Mouse (Mus musculus) heart, embryonic 13.5 days (tissue): ENCODE measurements around the gene Rtl9. TPM values are rescaled to one million over a fixed set of nuclear protein-coding genes. Genes with fewer than 3 reads are reported as not detected.

Experiments used
- ATAC-seq: fragments of 200-750 bp; cut with Nextera tagmentation; 2 replicates; pipeline ENCODE4 v1.8.0; 2017; ENCODE audit warnings: moderate TSS enrichment; ENCODE audit not compliant: insufficient number of reproducible peaks, low FRiP score, low TSS enrichment; ENCODE audit errors: extremely low read depth
- H3K27ac ChIP-seq: fragments of 300-500 bp; sonication (generic); replicated peaks from 2 replicates; pipeline ENCODE4 v1.5.1; 2015; ENCODE audit warnings: moderate library complexity, mild to moderate bottlenecking, inconsistent platforms
- H3K27me3 ChIP-seq: fragments of 300-500 bp; sonication (generic); replicated peaks from 2 replicates; pipeline ENCODE4 v1.6.1; 2015; ENCODE audit warnings: mild to moderate bottlenecking, inconsistent platforms
- H3K36me3 ChIP-seq: fragments of 300-500 bp; sonication (generic); 2 replicates; pipeline ENCODE4 v1.6.1; 2015; ENCODE audit warnings: mild to moderate bottlenecking, inconsistent platforms
- H3K4me1 ChIP-seq: fragments of 300-500 bp; sonication (generic); 2 replicates; pipeline ENCODE4 v1.6.1; 2015; ENCODE audit warnings: inconsistent platforms
- H3K4me2 ChIP-seq: fragments of 300-500 bp; sonication (generic); 2 replicates; pipeline ENCODE4 v1.6.1; 2015; ENCODE audit warnings: inconsistent platforms, mild to moderate bottlenecking, moderate library complexity
- H3K4me3 ChIP-seq: fragments of 300-500 bp; sonication (generic); 2 replicates; pipeline ENCODE4 v1.5.1; 2015; ENCODE audit warnings: moderate library complexity, mild to moderate bottlenecking, inconsistent platforms
- H3K9ac ChIP-seq: fragments of 300-500 bp; sonication (generic); 2 replicates; pipeline ENCODE4 v1.6.1; 2015; ENCODE audit warnings: inconsistent platforms, mild to moderate bottlenecking, moderate library complexity
- H3K9me3 ChIP-seq: fragments of 300-500 bp; sonication (generic); 2 replicates; pipeline ENCODE4 v1.6.1; 2016; ENCODE audit warnings: inconsistent platforms
- WGBS: fragments of 180-500 bp; shearing (Covaris S2); methylation state at CpG from one replicate; pipeline ENCODE4 v1.1.7; 2015; ENCODE audit warnings: mixed read lengths; 5-methylcytosine and 5-hydroxymethylcytosine counted together
- polyA plus RNA-seq: library from polyadenylated mRNA; unstranded; fragments of >200 nt; fragmentation: Nextera tagmentation; extraction: Ambion mirVana; gene quantifications from 2 replicates; pipeline ENCODE4 v1.2.1, GENCODE M21; 2015

Gene Rtl9
- 0.05 TPM in 1 of 2 replicates, not detected in the other for polyA plus RNA-seq

DNA sequence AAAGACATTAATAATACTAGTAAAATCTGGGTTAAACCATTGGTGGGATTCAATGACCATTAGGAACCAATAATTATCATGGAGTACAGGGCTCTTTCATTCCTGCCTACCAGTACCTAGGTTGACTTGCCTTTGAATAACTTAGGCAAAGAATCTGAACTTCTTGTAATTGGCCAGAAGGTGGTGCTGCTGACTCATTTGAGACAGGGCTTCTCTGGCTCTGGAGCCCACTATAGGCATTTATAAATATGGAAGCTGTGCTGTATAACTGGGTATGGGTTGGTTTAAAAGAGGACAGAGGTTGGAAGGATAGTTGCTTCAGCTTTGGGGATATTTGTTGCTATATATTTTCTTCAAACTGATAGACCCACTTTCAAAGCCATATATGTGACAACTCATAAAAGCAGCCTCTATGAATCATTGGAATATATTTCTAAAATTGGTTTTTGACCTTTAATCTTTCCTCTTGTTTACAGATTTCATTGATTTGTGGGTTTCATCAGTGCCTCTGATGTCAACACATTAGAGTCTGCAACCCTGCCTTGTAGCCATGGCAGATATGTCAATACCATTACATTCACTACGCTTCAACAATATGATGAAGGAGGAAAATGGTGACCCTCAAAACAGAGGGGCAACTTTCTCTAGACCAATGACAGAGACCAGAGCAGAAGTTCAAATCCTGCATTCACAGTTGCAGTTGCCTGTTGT, at the start of gene Rtl9:
Gene Rtl9 (plus strand): TSS at position 551 of the 711 bp plus-strand sequence.
- peaks cover 15% of the 10 kb centered on the region for H3K27me3 ChIP-seq
- H3K27ac ChIP-seq, result no peak within 1 kb of the TSS
- no peaks in the 10 kb centered on the region for H3K36me3 ChIP-seq
- whole genome bisulfite sequencing, result 90% methylated on average over 1 of the region's 1 CpGs
- no peaks in the 10 kb centered on the region for H3K9me3 ChIP-seq
- no peak within 1 kb of the TSS for H3K4me2 ChIP-seq
- no peak within 1 kb of the TSS for H3K9ac ChIP-seq
- ATAC-seq, result no peak
- H3K4me1 ChIP-seq, result no peaks in the 10 kb centered on the region
- no peak within 1 kb of the TSS for H3K4me3 ChIP-seq

DNA sequence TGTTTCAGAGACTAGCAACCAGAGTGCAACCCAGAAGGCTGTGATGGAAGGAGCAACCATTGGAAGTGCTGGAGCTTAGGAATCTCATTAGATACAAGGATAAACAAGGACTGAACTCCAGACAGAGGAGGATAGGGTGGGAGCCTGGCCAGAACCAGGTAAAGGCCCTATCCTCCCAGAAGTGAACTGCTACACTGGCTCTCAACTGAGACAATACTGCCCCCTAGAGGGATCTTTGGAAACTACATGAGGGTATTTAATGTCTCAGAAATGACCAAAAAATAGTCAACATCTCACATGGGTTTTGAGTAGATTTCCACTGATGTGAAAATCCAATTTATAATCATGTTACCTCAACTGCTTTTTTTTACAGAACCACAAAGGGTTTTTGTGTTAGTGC, 47.9 kb upstream of the Rtl9 start:
- no peak overlapping the region for H3K4me2 ChIP-seq
- no peak for ATAC-seq
- peaks cover 10% of the 10 kb centered on the region; the same call in 1 of the 2 replicates for H3K27me3 ChIP-seq
- H3K4me1 ChIP-seq, result no peaks in the 10 kb centered on the region
- no peak overlapping the region for H3K27ac ChIP-seq
- H3K9ac ChIP-seq, result no peak overlapping the region
- H3K4me3 ChIP-seq, result no peak overlapping the region
- H3K9me3 ChIP-seq, result no peaks in the 10 kb centered on the region
- no peaks in the 10 kb centered on the region for H3K36me3 ChIP-seq

GRCm38 (mm10) chrX:143051921-143052320, 47.5 kb upstream of the Rtl9 start:
- no peak overlapping the region for H3K4me3 ChIP-seq
- H3K9me3 ChIP-seq, result no peaks in the 10 kb centered on the region
- no peak for ATAC-seq
- no peaks in the 10 kb centered on the region for H3K4me1 ChIP-seq
- H3K9ac ChIP-seq, result no peak overlapping the region
- 69% methylated on average over 4 of the region's 4 CpGs for WGBS
- no peak overlapping the region for H3K27ac ChIP-seq
- peaks cover 10% of the 10 kb centered on the region; the same call in 1 of the 2 replicates for H3K27me3 ChIP-seq
- H3K36me3 ChIP-seq, result no peaks in the 10 kb centered on the region
- no peak overlapping the region for H3K4me2 ChIP-seq

- no peak for ATAC-seq
- Histone ChIP-seq H3K9me3 (no peaks in the 10 kb centered on the region), H3K27ac (no peak overlapping the region), H3K27me3 (peaks cover 29% of the 10 kb centered on the region), H3K4me1 (0 out of 2 replicates have a peak, but pooled peaks cover 3% of the 10 kb centered on the region), H3K9ac (peak overlapping the region; percentile 62; the same call in 1 of the 2 replicates), H3K4me2 (peak overlapping the region; percentile 64), H3K36me3 (no peaks in the 10 kb centered on the region), H3K4me3 (peak overlapping the region; percentile 33)
- 10% methylated on average over 12 of the region's 12 CpGs for WGBS
Measured at GRCm38 (mm10) chrX:143058829-143059228, 40.6 kb upstream of the Rtl9 start.

GRCm38 (mm10) chrX:143062641-143063355, 36.6 kb upstream of the Rtl9 start:
- H3K4me3 ChIP-seq, result no peak overlapping the region
- 61% methylated on average over 11 of the region's 11 CpGs for WGBS
- H3K9me3 ChIP-seq, result no peaks in the 10 kb centered on the region
- no peaks in the 10 kb centered on the region for H3K36me3 ChIP-seq
- peaks cover 11% of the 10 kb centered on the region; the same call in 1 of the 2 replicates for H3K4me1 ChIP-seq
- no peak overlapping the region for H3K27ac ChIP-seq
- H3K4me2 ChIP-seq, result no peak overlapping the region
- H3K27me3 ChIP-seq, result peaks cover 26% of the 10 kb centered on the region
- H3K9ac ChIP-seq, result no peak overlapping the region
- no peak for ATAC-seq

DNA sequence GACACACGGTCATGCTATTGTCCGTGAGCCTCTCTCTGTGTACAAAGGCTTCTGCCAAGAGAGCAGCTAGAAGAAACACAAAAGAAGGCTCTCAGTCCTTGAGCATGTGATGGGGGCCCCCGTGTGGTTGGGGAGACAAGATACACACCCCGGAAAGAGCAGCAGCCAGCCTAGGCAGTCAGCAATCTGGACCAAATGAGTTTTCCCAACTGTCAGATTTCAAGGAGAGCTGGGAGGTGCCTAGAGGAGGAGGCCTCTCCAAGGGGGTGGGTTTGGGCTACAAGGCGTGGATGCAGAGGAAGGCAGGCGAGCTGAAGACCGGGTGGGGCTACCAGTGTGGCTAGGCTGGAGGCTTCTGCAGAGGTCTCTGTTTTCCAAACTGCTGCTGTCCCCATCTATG, 35.6 kb upstream of the Rtl9 start:
- no peak overlapping the region for H3K9ac ChIP-seq
- H3K27ac ChIP-seq, result no peak overlapping the region
- WGBS, result 43% methylated on average over 7 of the region's 7 CpGs
- H3K9me3 ChIP-seq, result no peaks in the 10 kb centered on the region
- H3K36me3 ChIP-seq, result no peaks in the 10 kb centered on the region
- ATAC-seq, result no peak
- peaks cover 11% of the 10 kb centered on the region; the same call in 1 of the 2 replicates for H3K4me1 ChIP-seq
- H3K4me2 ChIP-seq, result no peak overlapping the region
- H3K27me3 ChIP-seq, result peaks cover 26% of the 10 kb centered on the region
- no peak overlapping the region for H3K4me3 ChIP-seq

DNA sequence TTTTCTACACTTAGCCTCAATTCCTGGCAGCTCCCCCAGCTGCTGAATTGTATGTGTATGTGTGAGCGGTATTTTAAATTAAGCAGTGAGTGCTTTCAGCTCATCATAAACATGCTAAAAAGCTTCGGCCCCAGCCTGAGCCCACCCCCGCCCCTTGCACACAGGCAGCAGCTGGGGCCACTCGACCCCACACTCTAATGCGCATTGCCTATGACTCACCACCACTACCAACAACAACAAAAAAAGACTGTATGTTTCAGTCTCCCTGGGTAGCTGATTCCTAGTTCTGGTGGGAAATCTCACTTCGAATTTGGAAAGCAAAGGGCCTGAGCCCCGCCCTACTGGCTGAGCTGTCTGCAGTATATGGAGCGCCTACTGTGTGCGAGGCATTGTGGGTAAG, 35.1 kb upstream of the Rtl9 start:
- ATAC-seq, result no peak
- WGBS, result 72% methylated on average over 9 of the region's 9 CpGs
- no peak overlapping the region for H3K27ac ChIP-seq

DNA sequence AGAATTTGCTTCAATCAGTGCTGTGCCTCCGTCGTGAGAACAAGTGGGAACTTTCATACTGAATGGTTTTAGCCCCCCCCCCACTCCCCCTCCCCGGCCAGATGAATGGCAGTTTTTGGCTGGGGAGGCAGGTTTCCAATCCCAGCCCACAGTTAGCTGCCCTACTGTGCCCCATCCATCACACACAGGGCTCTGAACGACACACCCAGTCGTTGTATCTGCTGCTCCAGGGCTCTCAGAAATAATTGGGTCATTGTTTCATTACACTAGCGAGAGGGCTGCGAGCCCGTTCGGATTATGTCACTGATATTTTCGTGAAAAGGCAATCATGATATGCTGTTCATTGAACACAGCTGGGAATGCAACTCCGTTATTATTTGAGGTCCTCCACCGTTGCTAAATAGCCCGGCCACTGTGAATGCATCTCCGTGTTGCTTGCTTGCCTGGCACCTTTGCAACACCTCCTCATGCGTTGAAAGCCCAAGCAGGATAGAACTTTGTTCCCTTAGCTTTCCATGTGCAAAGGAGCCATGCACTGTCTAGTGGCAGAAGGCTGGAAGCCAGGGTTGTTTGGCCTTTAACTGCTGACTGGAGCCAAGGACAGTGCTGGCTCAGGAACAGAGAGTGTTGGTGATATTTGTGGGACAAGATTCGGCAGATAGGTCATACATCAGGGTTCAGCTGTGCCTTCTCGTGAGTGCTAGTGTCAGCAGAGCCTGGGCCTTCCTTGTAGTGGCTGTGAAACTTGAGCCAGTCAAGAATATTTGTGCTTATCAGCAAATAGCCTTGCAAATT, 32.9 kb upstream of the Rtl9 start:
- H3K4me3 ChIP-seq, result no peak overlapping the region
- no peak for ATAC-seq
- H3K4me2 ChIP-seq, result no peak overlapping the region
- peaks cover 9% of the 10 kb centered on the region; the same call in 1 of the 2 replicates for H3K27me3 ChIP-seq
- 56% methylated on average over 17 of the region's 17 CpGs for WGBS
- H3K9me3 ChIP-seq, result no peaks in the 10 kb centered on the region
- H3K9ac ChIP-seq, result no peak overlapping the region
- no peak overlapping the region for H3K27ac ChIP-seq
- H3K4me1 ChIP-seq, result peaks cover 11% of the 10 kb centered on the region; the same call in 1 of the 2 replicates
- H3K36me3 ChIP-seq, result no peaks in the 10 kb centered on the region

More for the DNA sequence above, 35.1 kb upstream of the Rtl9 start:
- Histone ChIP-seq H3K4me1 (peaks cover 11% of the 10 kb centered on the region; the same call in 1 of the 2 replicates), H3K27me3 (peaks cover 21% of the 10 kb centered on the region), H3K9me3 (no peaks in the 10 kb centered on the region), H3K36me3 (no peaks in the 10 kb centered on the region), H3K4me3 (no peak overlapping the region), H3K9ac (no peak overlapping the region), H3K4me2 (no peak overlapping the region)

DNA sequence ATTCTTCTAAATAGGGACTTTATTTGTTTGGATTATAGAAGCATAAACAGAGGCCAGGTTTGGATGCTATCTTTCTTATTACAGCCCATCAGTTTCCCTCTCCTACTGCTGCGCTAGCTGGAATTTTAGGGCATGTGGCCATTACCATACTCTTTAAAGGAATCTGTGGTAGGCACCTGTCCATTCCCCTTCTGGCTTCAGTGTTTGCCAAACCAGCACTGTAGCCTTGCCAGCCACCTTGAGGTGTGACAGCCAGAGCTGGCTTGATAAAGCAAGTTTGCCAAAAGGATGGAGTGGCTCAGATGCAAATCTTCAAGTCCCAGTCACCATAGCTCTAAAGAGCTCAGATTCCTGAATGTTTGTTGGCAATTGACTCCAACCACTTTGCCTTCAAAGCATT, 32.3 kb upstream of the Rtl9 start:
- Histone ChIP-seq H3K4me2 (no peak overlapping the region), H3K27me3 (peaks cover 9% of the 10 kb centered on the region; the same call in 1 of the 2 replicates), H3K4me1 (peaks cover 11% of the 10 kb centered on the region; the same call in 1 of the 2 replicates), H3K36me3 (no peaks in the 10 kb centered on the region), H3K9me3 (no peaks in the 10 kb centered on the region), H3K9ac (no peak overlapping the region), H3K4me3 (no peak overlapping the region), H3K27ac (no peak overlapping the region)
- no peak for ATAC-seq
- 72% methylated on average over 1 of the region's 1 CpGs for WGBS

GRCm38 (mm10) chrX:143067576-143067975, 31.8 kb upstream of the Rtl9 start:
- no peaks in the 10 kb centered on the region for H3K36me3 ChIP-seq
- H3K9me3 ChIP-seq, result no peaks in the 10 kb centered on the region
- peaks cover 11% of the 10 kb centered on the region; the same call in 1 of the 2 replicates for H3K4me1 ChIP-seq
- H3K4me2 ChIP-seq, result no peak overlapping the region
- WGBS, result 44% methylated on average over 5 of the region's 5 CpGs
- no peak overlapping the region for H3K9ac ChIP-seq
- H3K27me3 ChIP-seq, result peaks cover 7% of the 10 kb centered on the region; the same call in 1 of the 2 replicates
- no peak for ATAC-seq
- no peak overlapping the region for H3K27ac ChIP-seq
- H3K4me3 ChIP-seq, result no peak overlapping the region
